Mouse (Mus musculus): ENCODE data around the gene Odf3l1. TPM values are rescaled to one million over a fixed set of nuclear protein-coding genes. Genes with fewer than 3 reads are reported as not detected.

Gene Odf3l1
- polyA plus RNA-seq, 1 experiment from 2014 or later = not detected

DNA sequence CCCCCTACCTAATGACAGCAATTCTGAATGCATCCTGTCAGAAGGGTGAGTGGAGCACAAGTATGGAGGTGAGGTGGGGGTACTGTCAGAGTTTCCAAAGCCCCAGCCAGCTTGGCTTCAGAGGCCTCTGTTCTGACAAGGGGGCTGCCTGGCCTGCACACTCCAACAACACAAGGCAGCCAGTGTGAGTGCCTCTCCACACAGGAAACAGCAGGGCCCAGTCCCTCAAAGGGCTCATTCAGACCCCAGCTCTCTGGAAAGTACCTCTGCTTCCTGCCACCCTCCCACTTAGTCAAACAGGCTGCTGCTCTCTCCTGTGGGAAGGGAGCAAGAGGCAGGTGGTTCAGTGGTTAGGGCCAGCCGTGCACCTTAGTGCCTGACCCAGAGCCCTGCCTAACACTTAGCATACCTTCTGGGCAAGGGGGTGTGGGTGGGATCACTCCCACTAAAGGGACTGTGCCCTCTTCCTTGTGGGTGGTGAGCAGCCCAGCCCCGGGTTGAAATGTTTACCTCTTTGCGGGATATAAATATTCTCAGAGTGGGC, 17.1 kb upstream of the Odf3l1 start:
- no peaks in the 10 kb centered on the region for H3K36me3 ChIP-seq (replicated peaks; ENCODE audit: control insufficient read depth, insufficient read depth, low read depth, low read length)
- no peaks in the 10 kb centered on the region for H3K27me3 ChIP-seq (ENCODE audit: control insufficient read depth, insufficient read depth, low read length)
- H3K4me1 ChIP-seq (ENCODE audit: control insufficient read depth, insufficient read depth, low read length) = no peaks in the 10 kb centered on the region
- no peaks in the 10 kb centered on the region for H3K9me3 ChIP-seq (replicated peaks; ENCODE audit: control insufficient read depth, low read length)
- ATAC-seq (replicated peaks; ENCODE audit: insufficient number of reproducible peaks, low FRiP score, low TSS enrichment, low read depth) = no peak
- no peak overlapping the region for H3K4me2 ChIP-seq (ENCODE audit: low read depth, low read length)
- DNase-seq (ENCODE audit: low spot score) = no peak
- no peak overlapping the region for H3K4me3 ChIP-seq (ENCODE audit: low read depth, low read length)
- H3K9ac ChIP-seq (replicated peaks; ENCODE audit: low read length) = no peak overlapping the region
- WGBS = 70% methylated on average over 3 of the region's 3 CpGs
- no peak overlapping the region; the same call in 1 of the 2 replicates for H3K27ac ChIP-seq (replicated peaks; ENCODE audit: low read depth, low read length)

- H3K36me3 ChIP-seq (replicated peaks; ENCODE audit: control insufficient read depth, insufficient read depth, low read depth, low read length) = no peaks in the 10 kb centered on the region
- no peak overlapping the region; the same call in 1 of the 2 replicates for H3K27ac ChIP-seq (replicated peaks; ENCODE audit: low read depth, low read length)
These were observed 16.3 kb upstream of the Odf3l1 start for GRCm38 (mm10) chr9:56880790-56881189.

DNA sequence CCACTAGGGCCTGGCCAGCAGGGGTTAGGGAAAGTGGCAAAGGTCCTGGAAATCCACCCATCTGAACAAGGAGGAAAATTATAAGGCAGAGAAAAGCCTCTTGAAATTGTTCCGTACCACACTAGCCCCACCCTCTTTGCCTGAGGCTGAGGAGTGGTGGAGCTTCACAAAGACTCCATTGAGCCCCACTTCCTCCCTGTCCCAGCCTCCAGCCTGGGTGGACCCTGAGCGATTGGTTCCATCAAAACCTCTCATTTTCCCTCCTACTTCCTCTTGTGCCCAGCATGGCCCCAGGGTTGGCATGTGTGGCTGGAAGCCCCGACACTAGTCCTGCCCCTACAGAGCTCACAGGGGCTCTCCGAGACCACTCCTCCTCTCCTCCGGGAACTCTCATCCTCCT, 12.8 kb upstream of the Odf3l1 start:
- no peak for ATAC-seq (replicated peaks; ENCODE audit: insufficient number of reproducible peaks, low FRiP score, low TSS enrichment, low read depth)
- Histone ChIP-seq H3K9ac (replicated peaks; ENCODE audit: low read length) (no peak overlapping the region), H3K9me3 (replicated peaks; ENCODE audit: control insufficient read depth, low read length) (no peaks in the 10 kb centered on the region), H3K4me1 (ENCODE audit: control insufficient read depth, insufficient read depth, low read length) (no peaks in the 10 kb centered on the region), H3K4me2 (ENCODE audit: low read depth, low read length) (no peak overlapping the region), H3K4me3 (ENCODE audit: low read depth, low read length) (no peak overlapping the region), H3K27me3 (ENCODE audit: control insufficient read depth, insufficient read depth, low read length) (no peaks in the 10 kb centered on the region), H3K36me3 (replicated peaks; ENCODE audit: control insufficient read depth, insufficient read depth, low read depth, low read length) (no peaks in the 10 kb centered on the region), H3K27ac (replicated peaks; ENCODE audit: low read depth, low read length) (no peak overlapping the region)
- no peak for DNase-seq (ENCODE audit: low spot score)
- 51% methylated on average over 5 of the region's 5 CpGs for WGBS

More at GRCm38 (mm10) chr9:56880790-56881189, 16.3 kb upstream of the Odf3l1 start:
- H3K9me3 ChIP-seq (replicated peaks; ENCODE audit: control insufficient read depth, low read length) = no peaks in the 10 kb centered on the region
- no peak overlapping the region for H3K4me3 ChIP-seq (ENCODE audit: low read depth, low read length)
- ATAC-seq (replicated peaks; ENCODE audit: insufficient number of reproducible peaks, low FRiP score, low TSS enrichment, low read depth) (no peak), DNase-seq (ENCODE audit: low spot score) (no peak)
- WGBS = 28% methylated on average over 8 of the region's 9 CpGs
- no peak overlapping the region for H3K9ac ChIP-seq (replicated peaks; ENCODE audit: low read length)
- no peaks in the 10 kb centered on the region for H3K4me1 ChIP-seq (ENCODE audit: control insufficient read depth, insufficient read depth, low read length)
- H3K4me2 ChIP-seq (ENCODE audit: low read depth, low read length) = no peak overlapping the region
- H3K27me3 ChIP-seq (ENCODE audit: control insufficient read depth, insufficient read depth, low read length) = no peaks in the 10 kb centered on the region

- ATAC-seq (replicated peaks; ENCODE audit: insufficient number of reproducible peaks, low FRiP score, low TSS enrichment, low read depth) (no peak), DNase-seq (ENCODE audit: low spot score) (no peak)
- Histone ChIP-seq H3K4me2 (ENCODE audit: low read depth, low read length) (no peak overlapping the region), H3K36me3 (replicated peaks; ENCODE audit: control insufficient read depth, insufficient read depth, low read depth, low read length) (no peaks in the 10 kb centered on the region), H3K4me1 (ENCODE audit: control insufficient read depth, insufficient read depth, low read length) (no peaks in the 10 kb centered on the region), H3K9ac (replicated peaks; ENCODE audit: low read length) (no peak overlapping the region), H3K9me3 (replicated peaks; ENCODE audit: control insufficient read depth, low read length) (no peaks in the 10 kb centered on the region), H3K4me3 (ENCODE audit: low read depth, low read length) (no peak overlapping the region), H3K27me3 (ENCODE audit: control insufficient read depth, insufficient read depth, low read length) (no peaks in the 10 kb centered on the region), H3K27ac (replicated peaks; ENCODE audit: low read depth, low read length) (no peak overlapping the region)
- WGBS = 48% methylated on average over 9 of the region's 9 CpGs
These were observed 12.3 kb upstream of the Odf3l1 start for GRCm38 (mm10) chr9:56876784-56877183.

DNA sequence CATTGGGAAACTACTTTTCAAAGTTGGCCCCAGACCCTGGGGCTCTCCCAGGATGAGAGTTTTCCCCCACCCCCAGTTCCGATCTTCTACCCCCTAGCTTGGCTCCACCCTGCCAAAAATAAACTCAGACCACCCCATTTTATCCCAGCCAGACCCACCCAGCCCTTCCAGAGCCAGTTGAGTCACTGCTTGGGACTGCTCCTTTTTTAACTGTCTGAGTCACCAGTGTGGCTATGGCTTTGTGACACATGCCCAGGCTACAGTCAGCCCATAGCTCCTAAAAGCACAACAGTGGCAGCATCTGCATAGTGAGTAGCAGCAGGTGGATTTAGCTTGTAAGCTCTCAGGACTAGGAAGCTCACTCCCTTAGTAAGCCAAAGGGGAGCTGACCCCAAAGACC, 8.6 kb upstream of the Odf3l1 start:
- DNase-seq (ENCODE audit: low spot score) (no peak), ATAC-seq (replicated peaks; ENCODE audit: insufficient number of reproducible peaks, low FRiP score, low TSS enrichment, low read depth) (no peak)
- no peaks in the 10 kb centered on the region for H3K9me3 ChIP-seq (replicated peaks; ENCODE audit: control insufficient read depth, low read length)
- H3K9ac ChIP-seq (replicated peaks; ENCODE audit: low read length) = no peak overlapping the region
- no peak overlapping the region for H3K27ac ChIP-seq (replicated peaks; ENCODE audit: low read depth, low read length)
- no peak overlapping the region for H3K4me3 ChIP-seq (ENCODE audit: low read depth, low read length)
- peaks cover 2% of the 10 kb centered on the region for H3K4me1 ChIP-seq (ENCODE audit: control insufficient read depth, insufficient read depth, low read length)
- no peak overlapping the region for H3K4me2 ChIP-seq (ENCODE audit: low read depth, low read length)
- H3K27me3 ChIP-seq (ENCODE audit: control insufficient read depth, insufficient read depth, low read length) = no peaks in the 10 kb centered on the region
- no peaks in the 10 kb centered on the region for H3K36me3 ChIP-seq (replicated peaks; ENCODE audit: control insufficient read depth, insufficient read depth, low read depth, low read length)
- 82% methylated on average over 1 of the region's 1 CpGs for WGBS

DNA sequence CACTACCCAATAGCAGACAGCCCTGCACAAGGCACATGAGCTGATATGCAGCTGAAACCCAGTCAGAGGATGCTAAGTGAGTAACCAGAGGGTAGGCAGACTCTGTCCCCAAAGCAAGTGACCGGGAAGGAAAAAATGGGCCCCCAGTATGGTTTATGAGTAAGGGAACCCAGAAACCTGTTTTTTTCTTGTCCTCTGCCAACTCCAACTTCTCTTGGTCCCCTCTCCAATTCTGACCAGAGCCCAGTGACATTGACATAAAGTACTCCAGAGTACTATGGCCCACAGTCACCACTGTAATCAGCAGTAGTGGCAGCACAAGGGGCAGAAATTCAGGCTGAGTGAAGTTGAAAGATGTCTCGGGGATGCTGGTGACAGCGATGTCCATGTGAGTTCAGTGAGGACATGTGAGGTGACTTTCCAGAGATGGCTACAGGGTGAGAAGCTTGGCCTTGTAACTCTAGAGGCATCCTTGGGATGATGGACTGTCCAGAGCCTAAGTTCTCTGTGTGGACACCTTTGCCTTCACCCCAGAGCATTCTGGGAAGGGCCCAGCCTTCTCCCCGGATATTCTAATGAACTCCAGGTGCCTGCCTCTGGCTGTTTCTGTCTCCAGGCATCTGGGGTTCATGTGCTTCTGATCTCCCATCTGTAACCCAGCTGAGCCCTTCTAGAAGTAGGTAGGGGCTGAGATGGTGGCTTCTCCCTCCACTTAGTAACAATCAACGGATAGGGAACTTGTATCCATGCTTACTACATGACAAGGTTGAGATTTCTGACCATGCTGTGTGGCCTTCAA, 7.8 kb upstream of the Odf3l1 start:
- no peaks in the 10 kb centered on the region for H3K9me3 ChIP-seq (replicated peaks; ENCODE audit: control insufficient read depth, low read length)
- no peaks in the 10 kb centered on the region for H3K27me3 ChIP-seq (ENCODE audit: control insufficient read depth, insufficient read depth, low read length)
- peaks cover 5% of the 10 kb centered on the region for H3K4me1 ChIP-seq (ENCODE audit: control insufficient read depth, insufficient read depth, low read length)
- no peak overlapping the region for H3K4me3 ChIP-seq (ENCODE audit: low read depth, low read length)
- H3K9ac ChIP-seq (replicated peaks; ENCODE audit: low read length) = no peak overlapping the region
- DNase-seq (ENCODE audit: low spot score) (no peak), ATAC-seq (replicated peaks; ENCODE audit: insufficient number of reproducible peaks, low FRiP score, low TSS enrichment, low read depth) (no peak)
- H3K4me2 ChIP-seq (ENCODE audit: low read depth, low read length) = no peak overlapping the region
- 70% methylated on average over 5 of the region's 5 CpGs for WGBS
- no peak overlapping the region for H3K27ac ChIP-seq (replicated peaks; ENCODE audit: low read depth, low read length)
- H3K36me3 ChIP-seq (replicated peaks; ENCODE audit: control insufficient read depth, insufficient read depth, low read depth, low read length) = no peaks in the 10 kb centered on the region

DNA sequence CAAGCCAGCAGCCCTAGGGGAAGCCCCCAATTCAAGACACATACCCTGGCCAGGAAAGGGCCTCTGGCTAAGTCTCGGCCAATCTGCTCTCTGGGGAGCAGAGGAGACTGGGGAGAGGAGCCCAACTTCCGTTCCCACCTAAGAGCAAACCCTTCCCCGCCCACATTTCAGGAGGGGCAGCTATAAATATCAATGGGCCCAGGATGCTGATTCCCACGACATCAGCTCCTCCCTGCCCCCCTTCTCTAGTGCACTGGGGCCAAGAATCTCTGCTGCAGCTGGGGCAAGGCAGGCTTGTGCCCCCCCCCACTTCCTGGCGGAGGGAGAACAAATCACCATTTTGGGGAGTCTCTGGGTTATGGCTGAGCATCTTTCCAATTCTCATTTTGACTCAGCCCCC, 6.7 kb upstream of the Odf3l1 start:
- no peak for ATAC-seq (replicated peaks; ENCODE audit: insufficient number of reproducible peaks, low FRiP score, low TSS enrichment, low read depth)

GRCm38 (mm10) chr9:56870778-56871177, 6.3 kb upstream of the Odf3l1 start:
- H3K9ac ChIP-seq (replicated peaks; ENCODE audit: low read length) = no peak overlapping the region
- H3K36me3 ChIP-seq (replicated peaks; ENCODE audit: control insufficient read depth, insufficient read depth, low read depth, low read length) = no peaks in the 10 kb centered on the region
- H3K27me3 ChIP-seq (ENCODE audit: control insufficient read depth, insufficient read depth, low read length) = no peaks in the 10 kb centered on the region
- DNase-seq (ENCODE audit: low spot score) = no peak
- peaks cover 5% of the 10 kb centered on the region for H3K4me1 ChIP-seq (ENCODE audit: control insufficient read depth, insufficient read depth, low read length)
- no peak overlapping the region for H3K27ac ChIP-seq (replicated peaks; ENCODE audit: low read depth, low read length)
- no peak for ATAC-seq (replicated peaks; ENCODE audit: insufficient number of reproducible peaks, low FRiP score, low TSS enrichment, low read depth)
- 75% methylated on average over 10 of the region's 10 CpGs for WGBS
- H3K4me3 ChIP-seq (ENCODE audit: low read depth, low read length) = no peak overlapping the region
- no peak overlapping the region for H3K4me2 ChIP-seq (ENCODE audit: low read depth, low read length)
- H3K9me3 ChIP-seq (replicated peaks; ENCODE audit: control insufficient read depth, low read length) = no peaks in the 10 kb centered on the region

More for the DNA sequence above, 6.7 kb upstream of the Odf3l1 start:
- Histone ChIP-seq H3K27ac (replicated peaks; ENCODE audit: low read depth, low read length) (no peak overlapping the region), H3K36me3 (replicated peaks; ENCODE audit: control insufficient read depth, insufficient read depth, low read depth, low read length) (no peaks in the 10 kb centered on the region), H3K9ac (replicated peaks; ENCODE audit: low read length) (no peak overlapping the region), H3K9me3 (replicated peaks; ENCODE audit: control insufficient read depth, low read length) (no peaks in the 10 kb centered on the region), H3K4me1 (ENCODE audit: control insufficient read depth, insufficient read depth, low read length) (peaks cover 5% of the 10 kb centered on the region), H3K27me3 (ENCODE audit: control insufficient read depth, insufficient read depth, low read length) (no peaks in the 10 kb centered on the region), H3K4me2 (ENCODE audit: low read depth, low read length) (no peak overlapping the region), H3K4me3 (ENCODE audit: low read depth, low read length) (no peak overlapping the region)
- WGBS = 51% methylated on average over 5 of the region's 5 CpGs
- DNase-seq (ENCODE audit: low spot score) = no peak

Measured in embryonic facial prominence, embryonic 11.5 days (tissue).